Mouse (Mus musculus): Measurements from ENCODE around the gene Lpcat1. TPM values are rescaled to one million over a fixed set of nuclear protein-coding genes. Genes with fewer than 3 reads are reported as not detected.

Lpcat1 gene
- polyA plus RNA-seq, 1 experiment: 38.4 TPM

DNA sequence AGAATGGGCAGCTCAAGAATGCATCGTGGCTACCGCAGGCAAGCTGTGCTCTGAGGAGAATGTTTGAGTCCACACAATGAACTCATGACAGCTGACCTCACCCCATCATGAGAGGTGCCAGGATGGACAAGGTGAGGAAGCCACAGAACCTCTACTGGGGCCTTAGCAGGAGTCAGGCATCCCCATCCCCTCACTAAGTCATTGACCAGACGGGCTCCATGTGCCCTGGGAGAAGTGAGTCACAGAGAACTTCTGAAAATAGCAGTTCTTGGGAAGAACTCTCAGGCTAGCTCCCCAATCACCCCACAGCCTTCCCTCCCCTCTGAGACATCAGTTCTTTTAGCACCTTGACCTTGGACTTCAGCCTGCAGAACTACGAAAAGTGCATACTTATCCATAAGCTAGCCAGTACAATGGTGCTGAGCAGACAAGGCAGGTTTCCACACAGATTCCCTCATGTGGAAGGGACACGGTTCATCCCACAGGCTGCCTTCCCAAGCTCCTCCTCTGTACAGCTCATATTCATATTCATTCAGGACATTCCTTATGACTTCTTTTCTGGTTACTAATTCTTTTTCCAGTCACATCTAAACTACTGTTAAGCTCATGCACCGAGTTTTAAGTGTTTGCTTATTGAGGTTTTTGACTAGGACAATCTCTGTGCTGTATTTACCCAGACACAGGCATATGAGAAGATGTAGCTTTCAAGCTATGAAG is 37.2 kb upstream of the Lpcat1 start:
- Histone ChIP-seq H3K27ac (ENCODE audit: insufficient read depth, low read length) (no peak overlapping the region), H3K4me1 (ENCODE audit: control insufficient read depth, insufficient read depth, low read length) (no peaks in the 10 kb centered on the region), H3K27me3 (ENCODE audit: control insufficient read depth, insufficient read depth, low read length) (no peaks in the 10 kb centered on the region), H3K4me3 (replicated peaks; ENCODE audit: insufficient read depth, low read depth, low read length) (no peak overlapping the region)
- no peak for DNase-seq
- TF ChIP-seq CTCF (IDR thresholded peaks at IDR 0.05; ENCODE audit: borderline replicate concordance, insufficient read depth, low read depth, low read length) (no peak), POLR2A (IDR thresholded peaks at IDR 0.05; ENCODE audit: borderline replicate concordance, insufficient read depth, low read length) (no peak)
- WGBS: 72% methylated on average over 6 of the region's 6 CpGs

DNA sequence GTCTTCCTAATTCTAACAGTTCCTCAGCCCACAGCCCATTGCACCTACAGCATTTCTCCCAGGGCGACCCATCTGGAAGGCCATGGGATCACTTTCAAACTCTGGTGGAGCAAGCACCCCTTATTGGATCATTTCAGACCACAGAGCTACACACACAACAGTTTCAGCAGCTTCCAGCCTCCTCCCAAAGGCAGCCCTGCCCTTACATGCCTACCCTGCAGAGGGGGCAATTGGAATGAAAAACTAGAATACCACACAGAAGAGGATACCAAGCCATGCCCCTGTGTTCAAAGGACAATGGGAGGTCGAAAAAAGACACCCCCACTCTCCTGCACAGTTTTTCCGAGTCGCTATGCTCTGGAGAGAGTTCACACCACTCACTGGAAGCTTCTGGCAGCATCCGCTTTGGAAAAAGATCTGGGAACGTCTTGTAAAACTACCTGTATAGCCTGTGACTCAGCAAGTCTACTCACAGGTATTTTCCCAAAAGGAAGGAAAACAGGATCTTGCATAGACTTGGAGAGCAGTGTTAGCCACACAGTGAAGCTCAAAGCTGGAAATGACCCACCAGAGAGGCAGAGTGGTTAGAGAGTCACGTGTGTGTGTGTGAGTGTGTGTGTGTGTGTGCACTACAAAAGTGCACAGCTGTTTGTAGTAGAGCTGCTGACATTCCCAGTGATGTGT is 34.4 kb upstream of the Lpcat1 start:
- Histone ChIP-seq H3K27ac (ENCODE audit: insufficient read depth, low read length) (no peak overlapping the region), H3K4me1 (ENCODE audit: control insufficient read depth, insufficient read depth, low read length) (no peaks in the 10 kb centered on the region), H3K4me3 (replicated peaks; ENCODE audit: insufficient read depth, low read depth, low read length) (no peak overlapping the region), H3K27me3 (ENCODE audit: control insufficient read depth, insufficient read depth, low read length) (no peaks in the 10 kb centered on the region)
- no peak for TF ChIP-seq POLR2A (IDR thresholded peaks at IDR 0.05; ENCODE audit: borderline replicate concordance, insufficient read depth, low read length)
- no peak for DNase-seq
- WGBS: 70% methylated on average over 7 of the region's 7 CpGs

DNA sequence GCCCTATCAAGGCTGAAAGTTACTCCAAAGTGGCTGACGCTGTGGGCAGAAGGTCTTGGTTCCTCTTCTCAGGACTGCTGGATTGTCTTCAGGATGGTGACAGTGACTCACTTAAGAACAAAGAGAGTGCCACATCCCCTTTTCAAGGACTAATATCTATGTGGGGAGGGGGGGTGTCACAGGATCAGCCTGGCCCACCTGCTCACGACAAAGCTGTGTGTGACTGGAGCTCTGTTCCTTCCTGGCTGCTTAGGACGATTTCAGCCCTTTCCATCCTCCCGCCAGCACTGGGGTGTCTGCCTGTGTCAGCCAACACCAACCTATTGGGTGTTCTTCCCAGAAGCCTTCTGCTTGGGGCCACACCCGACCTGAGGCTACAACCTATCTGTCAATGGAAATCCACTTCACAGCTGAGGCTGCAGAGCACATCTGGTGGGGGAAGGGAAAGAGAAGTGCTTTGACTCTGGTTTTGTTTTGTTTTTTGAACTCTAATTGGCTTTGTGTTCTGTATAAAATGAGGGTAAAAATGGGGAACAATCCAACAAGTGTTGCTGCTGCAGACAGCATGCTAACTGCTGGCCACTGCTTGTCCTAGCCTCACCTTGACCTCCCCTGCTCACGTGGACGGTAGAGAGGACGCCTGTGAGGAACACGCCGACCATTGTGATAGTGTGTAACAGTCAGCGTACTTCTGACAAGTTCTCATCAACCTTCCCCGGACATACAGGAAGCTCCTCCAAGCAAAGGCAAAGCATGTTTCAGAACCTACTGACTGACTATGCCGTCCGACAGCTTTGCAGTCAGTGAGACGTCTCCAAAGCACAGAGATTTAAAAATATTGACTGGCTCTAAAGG is 33.1 kb upstream of the Lpcat1 start:
- no peak for DNase-seq
- no peaks in the 10 kb centered on the region for H3K4me1 ChIP-seq (ENCODE audit: control insufficient read depth, insufficient read depth, low read length)
- H3K27me3 ChIP-seq (ENCODE audit: control insufficient read depth, insufficient read depth, low read length): no peaks in the 10 kb centered on the region
- no peak overlapping the region for H3K4me3 ChIP-seq (replicated peaks; ENCODE audit: insufficient read depth, low read depth, low read length)
- TF ChIP-seq CTCF (IDR thresholded peaks at IDR 0.05; ENCODE audit: borderline replicate concordance, insufficient read depth, low read depth, low read length) (no peak), POLR2A (IDR thresholded peaks at IDR 0.05; ENCODE audit: borderline replicate concordance, insufficient read depth, low read length) (no peak)
- no peak overlapping the region for H3K27ac ChIP-seq (ENCODE audit: insufficient read depth, low read length)
- 84% methylated on average over 15 of the region's 15 CpGs for WGBS

DNA sequence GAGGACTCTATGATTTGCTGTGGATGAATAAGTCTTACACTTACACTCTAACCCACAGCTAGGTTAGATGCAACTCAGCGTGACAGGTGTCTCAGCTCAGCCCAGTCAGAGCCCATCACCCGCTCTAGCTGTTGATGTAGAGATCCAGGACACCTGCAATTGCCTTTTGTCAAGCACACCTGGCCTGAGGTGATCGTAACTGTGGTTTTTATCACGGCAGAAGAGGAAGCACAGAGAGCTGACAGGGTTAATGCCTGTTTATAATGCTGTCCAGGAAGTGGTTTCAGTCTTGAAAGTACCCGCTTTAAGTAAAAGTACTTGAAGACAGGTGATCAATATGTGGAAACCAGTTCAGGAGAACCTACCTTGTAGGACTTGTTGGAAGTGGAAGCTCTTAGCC is 32.3 kb upstream of the Lpcat1 start:
- no peak for DNase-seq
- Histone ChIP-seq H3K27me3 (ENCODE audit: control insufficient read depth, insufficient read depth, low read length) (no peaks in the 10 kb centered on the region), H3K27ac (ENCODE audit: insufficient read depth, low read length) (no peak overlapping the region), H3K4me1 (ENCODE audit: control insufficient read depth, insufficient read depth, low read length) (no peaks in the 10 kb centered on the region), H3K4me3 (replicated peaks; ENCODE audit: insufficient read depth, low read depth, low read length) (no peak overlapping the region)
- TF ChIP-seq POLR2A (IDR thresholded peaks at IDR 0.05; ENCODE audit: borderline replicate concordance, insufficient read depth, low read length) (no peak), CTCF (IDR thresholded peaks at IDR 0.05; ENCODE audit: borderline replicate concordance, insufficient read depth, low read depth, low read length) (no peak)
- WGBS: 90% methylated on average over 5 of the region's 5 CpGs

DNA sequence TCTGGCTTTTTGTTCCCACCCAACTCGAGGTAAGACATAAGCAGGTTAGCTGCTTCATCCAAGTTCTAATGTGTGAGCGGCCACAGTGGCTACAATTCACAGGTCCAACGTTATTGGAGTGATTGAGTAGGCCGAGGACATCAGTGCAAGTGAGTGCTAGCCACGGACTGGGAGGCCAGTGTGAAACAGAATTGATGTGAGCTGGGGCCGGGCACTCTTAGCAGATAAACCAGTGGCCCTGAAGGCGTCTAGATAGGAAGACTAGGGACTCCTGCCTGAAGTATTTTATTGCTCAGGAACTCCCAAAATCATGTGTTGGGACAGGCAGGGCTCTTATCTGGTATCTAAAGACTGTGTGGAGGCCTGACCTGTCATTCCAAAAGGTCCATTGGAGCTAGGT is 31.3 kb upstream of the Lpcat1 start:
- no peak for TF ChIP-seq POLR2A (IDR thresholded peaks at IDR 0.05; ENCODE audit: borderline replicate concordance, insufficient read depth, low read length)
- TF ChIP-seq CTCF (IDR thresholded peaks at IDR 0.05; ENCODE audit: borderline replicate concordance, insufficient read depth, low read depth, low read length): no peak
- no peak for DNase-seq

DNA sequence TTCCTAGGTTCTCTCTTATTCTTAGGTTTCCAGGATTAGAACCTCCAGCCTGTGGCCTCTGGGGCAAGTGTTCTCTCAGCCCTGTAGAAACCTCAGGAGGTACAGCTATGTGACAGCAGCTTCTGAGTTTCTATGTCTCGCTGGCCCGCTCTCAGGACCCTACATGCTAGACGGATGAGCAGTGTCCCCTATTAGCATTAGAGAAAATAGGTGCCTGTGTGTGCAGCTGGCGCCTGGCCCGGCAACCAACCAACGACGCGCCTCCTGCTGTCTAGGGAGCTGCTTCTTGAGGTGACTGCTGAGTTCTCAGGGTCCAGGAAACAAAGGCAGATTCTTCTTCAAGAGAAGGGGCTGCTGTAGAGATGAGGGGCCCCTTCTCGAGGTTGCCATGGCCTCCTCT is 27.9 kb upstream of the Lpcat1 start:
- DNase-seq: no peak
- Histone ChIP-seq H3K27ac (ENCODE audit: insufficient read depth, low read length) (no peak overlapping the region), H3K4me1 (ENCODE audit: control insufficient read depth, insufficient read depth, low read length) (no peaks in the 10 kb centered on the region; the same call in 1 of the 2 replicates), H3K4me3 (replicated peaks; ENCODE audit: insufficient read depth, low read depth, low read length) (no peak overlapping the region), H3K27me3 (ENCODE audit: control insufficient read depth, insufficient read depth, low read length) (no peaks in the 10 kb centered on the region)
- TF ChIP-seq POLR2A (IDR thresholded peaks at IDR 0.05; ENCODE audit: borderline replicate concordance, insufficient read depth, low read length) (no peak), CTCF (IDR thresholded peaks at IDR 0.05; ENCODE audit: borderline replicate concordance, insufficient read depth, low read depth, low read length) (no peak)
- 38% methylated on average over 9 of the region's 9 CpGs for WGBS

More for the DNA sequence above, 31.3 kb upstream of the Lpcat1 start:
- Histone ChIP-seq H3K4me3 (replicated peaks; ENCODE audit: insufficient read depth, low read depth, low read length) (no peak overlapping the region), H3K4me1 (ENCODE audit: control insufficient read depth, insufficient read depth, low read length) (no peaks in the 10 kb centered on the region), H3K27ac (ENCODE audit: insufficient read depth, low read length) (no peak overlapping the region), H3K27me3 (ENCODE audit: control insufficient read depth, insufficient read depth, low read length) (no peaks in the 10 kb centered on the region)
- WGBS: 85% methylated on average over 7 of the region's 7 CpGs

DNA sequence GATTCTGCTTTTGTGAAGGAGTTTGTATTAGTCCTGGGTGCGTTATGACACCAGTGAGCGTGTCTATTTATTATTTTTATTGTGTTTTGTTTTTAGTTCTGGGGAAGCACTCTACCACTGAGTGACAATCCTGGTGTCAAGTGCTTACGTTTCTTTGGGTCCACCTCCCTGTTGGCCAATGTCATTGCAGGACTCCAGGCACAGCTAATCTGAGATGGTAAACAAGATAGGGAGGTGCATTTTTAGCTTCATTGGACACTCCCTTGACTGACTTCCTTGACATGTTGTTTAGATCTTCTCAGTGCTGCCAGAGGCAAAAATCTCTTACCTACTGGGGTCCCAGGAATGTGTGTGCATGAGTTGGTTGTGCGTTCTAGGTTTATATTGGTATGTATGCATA is 26.0 kb upstream of the Lpcat1 start:
- TF ChIP-seq CTCF (IDR thresholded peaks at IDR 0.05; ENCODE audit: borderline replicate concordance, insufficient read depth, low read depth, low read length) (no peak), POLR2A (IDR thresholded peaks at IDR 0.05; ENCODE audit: borderline replicate concordance, insufficient read depth, low read length) (no peak)
- peaks cover 6% of the 10 kb centered on the region for H3K4me1 ChIP-seq (ENCODE audit: control insufficient read depth, insufficient read depth, low read length)
- WGBS: 98% methylated on average over 4 of the region's 4 CpGs

More for the DNA sequence above, 26.0 kb upstream of the Lpcat1 start:
- no peak for DNase-seq
- no peak overlapping the region for H3K4me3 ChIP-seq (replicated peaks; ENCODE audit: insufficient read depth, low read depth, low read length)
- no peaks in the 10 kb centered on the region for H3K27me3 ChIP-seq (ENCODE audit: control insufficient read depth, insufficient read depth, low read length)
- no peak overlapping the region for H3K27ac ChIP-seq (ENCODE audit: insufficient read depth, low read length)

Measured in cerebellum, adult 2 months (tissue).